Mouse (Mus musculus) forebrain, embryonic 16.5 days (tissue): ENCODE data around the gene Rbm14. TPM values are rescaled to one million over a fixed set of nuclear protein-coding genes. Genes with fewer than 3 reads are reported as not detected.
"Not testable (repeated sequence)": the region's sequence is repeated elsewhere in the genome, so short reads cannot be mapped to it uniquely, and the experiment has no call there.

ENCODE experiments used
- ATAC-seq: fragments of 200-750 bp; cut with Nextera tagmentation; 2 replicates; pipeline ENCODE4 v1.8.0; 2017; ENCODE audit warnings: mild to moderate bottlenecking, moderate library complexity
- H3K27ac ChIP-seq: fragments of 300-500 bp; sonication (generic); 2 replicates; pipeline ENCODE4 v1.5.1; 2014; ENCODE audit warnings: low read length, control low read depth
- H3K27me3 ChIP-seq: fragments of 300-500 bp; sonication (generic); replicated peaks from 2 replicates; pipeline ENCODE4 v1.6.1; 2014; ENCODE audit warnings: low read length; ENCODE audit not compliant: control insufficient read depth, insufficient read depth
- H3K36me3 ChIP-seq: fragments of 300-500 bp; sonication (generic); 2 replicates; pipeline ENCODE4 v1.6.1; 2014; ENCODE audit not compliant: control insufficient read depth, insufficient read depth
- H3K4me1 ChIP-seq: fragments of 300-500 bp; sonication (generic); replicated peaks from 2 replicates; pipeline ENCODE4 v1.6.1; 2014; ENCODE audit warnings: low read length; ENCODE audit not compliant: control insufficient read depth, insufficient read depth
- H3K4me2 ChIP-seq: fragments of 300-500 bp; sonication (generic); 2 replicates; pipeline ENCODE4 v1.6.1; 2014; ENCODE audit warnings: mild to moderate bottlenecking, low read length, control low read depth
- H3K4me3 ChIP-seq: fragments of 300-500 bp; sonication (generic); replicated peaks from 2 replicates; pipeline ENCODE4 v1.5.1; 2014; ENCODE audit warnings: mild to moderate bottlenecking, low read length, control low read depth
- H3K9ac ChIP-seq: fragments of 300-500 bp; sonication (generic); replicated peaks from 2 replicates; pipeline ENCODE4 v1.6.1; 2014; ENCODE audit warnings: low read depth, low read length, control low read depth
- H3K9me3 ChIP-seq: fragments of 300-500 bp; sonication (generic); 2 replicates; pipeline ENCODE4 v1.6.1; 2016; ENCODE audit warnings: low read length; ENCODE audit not compliant: control insufficient read depth
- whole genome bisulfite sequencing: fragments of 180-500 bp; shearing (Covaris S2); extraction: QIAGEN DNeasy Blood & Tissue Kit; methylation state at CpG from one replicate; pipeline ENCODE4 v1.1.7; 2014; 5-methylcytosine and 5-hydroxymethylcytosine counted together
- polyA plus RNA-seq: library from polyadenylated mRNA; unstranded; fragments of >200 nt; fragmentation: Nextera tagmentation; extraction: Ambion mirVana; gene quantifications from 2 replicates; pipeline ENCODE4 v1.2.1, GENCODE M21; 2015

Rbm14 gene
- polyA plus RNA-seq, 1 experiment from 2014 or later, result 86.0 TPM

DNA sequence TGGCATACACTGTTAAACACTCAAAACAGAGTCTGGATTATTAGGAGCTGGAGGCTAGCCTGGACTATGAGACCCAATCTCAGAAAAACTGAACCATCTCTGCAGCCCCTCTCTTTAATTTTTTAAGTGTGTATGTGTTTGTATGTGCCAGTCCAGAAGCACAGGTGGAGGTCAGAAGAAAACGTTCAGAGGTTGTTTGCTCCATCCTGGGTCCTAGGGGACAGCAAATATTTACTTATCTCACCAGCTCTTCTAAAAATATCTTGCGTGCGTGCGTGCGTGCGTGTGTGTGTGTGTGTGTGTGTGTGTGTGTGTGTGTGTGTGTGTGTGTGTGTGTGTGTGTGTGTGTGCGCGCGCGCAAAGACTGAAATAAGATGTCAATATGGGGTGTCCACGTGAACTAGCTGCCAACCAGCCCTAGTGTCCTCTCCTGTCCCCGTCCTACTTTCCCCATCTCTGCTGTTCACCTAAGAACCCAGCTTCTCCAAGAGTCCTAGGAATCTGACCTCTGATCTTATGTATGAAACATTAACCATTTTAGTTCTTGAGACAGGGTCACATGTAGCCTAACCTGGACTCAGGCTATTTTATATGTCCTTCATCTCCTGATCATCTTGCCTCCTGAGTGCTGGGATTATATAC lies 43.8 kb downstream of the Rbm14 start:
- H3K4me3 ChIP-seq, result no peak overlapping the region
- H3K9ac ChIP-seq, result no peak overlapping the region
- no peak for ATAC-seq
- 92% methylated on average over 8 of the region's 12 CpGs for WGBS
- H3K27ac ChIP-seq, result no peak overlapping the region
- H3K27me3 ChIP-seq, result no peaks in the 10 kb centered on the region
- H3K36me3 ChIP-seq, result peaks cover 30% of the 10 kb centered on the region
- H3K9me3 ChIP-seq, result no peaks in the 10 kb centered on the region
- no peak overlapping the region for H3K4me2 ChIP-seq
- peaks cover 9% of the 10 kb centered on the region for H3K4me1 ChIP-seq

DNA sequence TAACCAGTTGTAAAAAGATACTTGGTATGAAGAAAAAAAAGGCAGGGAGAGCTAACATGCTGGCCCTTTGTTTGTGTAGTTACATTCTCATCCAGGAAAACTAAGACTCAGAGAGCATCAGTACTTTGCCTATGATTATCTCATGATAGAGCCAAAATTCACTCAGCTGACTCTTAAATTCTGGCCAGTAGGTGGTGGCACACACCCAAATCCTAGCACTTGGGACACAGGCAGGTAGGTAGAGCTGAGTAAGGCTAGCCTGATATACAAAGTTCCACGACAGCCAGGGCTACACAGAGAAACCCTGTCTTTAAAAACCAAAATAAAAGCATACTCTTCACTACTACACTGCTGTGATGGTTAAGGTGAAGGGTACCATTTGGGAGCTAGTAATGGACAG lies 48.6 kb downstream of the Rbm14 start:
- no peaks in the 10 kb centered on the region for H3K9me3 ChIP-seq
- no peak overlapping the region for H3K4me2 ChIP-seq
- H3K27me3 ChIP-seq, result no peaks in the 10 kb centered on the region
- 41% methylated on average over 1 of the region's 1 CpGs for WGBS
- no peak overlapping the region for H3K27ac ChIP-seq
- no peak for ATAC-seq
- peaks cover 35% of the 10 kb centered on the region for H3K4me1 ChIP-seq
- no peak overlapping the region for H3K9ac ChIP-seq
- H3K4me3 ChIP-seq, result no peak overlapping the region
- H3K36me3 ChIP-seq, result peaks cover 27% of the 10 kb centered on the region

DNA sequence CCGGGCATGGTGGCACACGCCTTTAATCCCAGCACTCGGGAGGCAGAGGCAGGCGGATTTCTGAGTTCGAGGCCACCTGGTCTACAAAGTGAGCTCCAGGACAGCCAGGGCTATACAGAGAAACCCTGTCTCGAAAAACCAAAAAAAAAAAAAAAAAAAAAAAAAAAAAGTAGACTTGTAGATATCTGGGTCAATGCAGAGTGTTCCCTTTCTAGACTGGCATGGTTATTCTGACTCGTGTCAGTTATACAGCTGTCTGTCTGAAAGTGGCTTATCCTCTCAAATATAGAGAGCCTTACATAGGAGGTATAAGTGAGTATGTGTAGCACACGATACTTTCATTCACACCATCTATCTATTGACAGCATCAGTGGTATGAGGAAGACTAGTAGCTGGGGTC lies 50.9 kb downstream of the Rbm14 start:
- not testable (repeated sequence) for H3K27me3 ChIP-seq, H3K9me3 ChIP-seq, H3K27ac ChIP-seq, H3K4me3 ChIP-seq, ATAC-seq, H3K9ac ChIP-seq
- Histone ChIP-seq H3K4me2 (peak overlapping the region; percentile 16; the same call in 1 of the 2 replicates), H3K36me3 (peaks cover 23% of the 10 kb centered on the region), H3K4me1 (peaks cover 39% of the 10 kb centered on the region)
- 90% methylated on average over 8 of the region's 8 CpGs for WGBS

DNA sequence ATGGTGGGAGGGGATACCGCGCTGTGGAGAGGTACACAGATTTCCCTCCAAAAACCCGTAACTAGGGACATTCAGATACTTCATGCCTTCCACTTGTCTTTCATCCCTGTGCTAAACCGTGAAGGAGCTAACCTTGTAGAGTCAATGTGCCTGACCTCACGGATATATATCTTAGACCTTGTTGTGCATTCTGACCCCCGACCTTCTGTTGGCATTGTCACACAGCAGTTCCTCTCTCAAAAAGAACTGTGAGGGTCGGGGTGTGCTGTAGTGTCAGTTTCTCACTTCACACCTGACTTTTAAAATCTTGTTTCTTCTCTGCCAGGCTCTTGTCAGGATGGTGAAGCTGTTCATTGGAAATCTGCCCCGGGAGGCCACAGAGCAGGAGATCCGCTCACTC lies 54.5 kb downstream of the Rbm14 start:
- Histone ChIP-seq H3K27me3 (no peaks in the 10 kb centered on the region), H3K4me1 (peaks cover 34% of the 10 kb centered on the region), H3K4me2 (peak overlapping the region; percentile 74), H3K9ac (peak overlapping the region; percentile 97), H3K27ac (peak overlapping the region; percentile 99), H3K9me3 (no peaks in the 10 kb centered on the region), H3K4me3 (peak overlapping the region; percentile 91), H3K36me3 (peaks cover 15% of the 10 kb centered on the region)
- 5% methylated on average over 9 of the region's 9 CpGs for WGBS
- no peak for ATAC-seq

DNA sequence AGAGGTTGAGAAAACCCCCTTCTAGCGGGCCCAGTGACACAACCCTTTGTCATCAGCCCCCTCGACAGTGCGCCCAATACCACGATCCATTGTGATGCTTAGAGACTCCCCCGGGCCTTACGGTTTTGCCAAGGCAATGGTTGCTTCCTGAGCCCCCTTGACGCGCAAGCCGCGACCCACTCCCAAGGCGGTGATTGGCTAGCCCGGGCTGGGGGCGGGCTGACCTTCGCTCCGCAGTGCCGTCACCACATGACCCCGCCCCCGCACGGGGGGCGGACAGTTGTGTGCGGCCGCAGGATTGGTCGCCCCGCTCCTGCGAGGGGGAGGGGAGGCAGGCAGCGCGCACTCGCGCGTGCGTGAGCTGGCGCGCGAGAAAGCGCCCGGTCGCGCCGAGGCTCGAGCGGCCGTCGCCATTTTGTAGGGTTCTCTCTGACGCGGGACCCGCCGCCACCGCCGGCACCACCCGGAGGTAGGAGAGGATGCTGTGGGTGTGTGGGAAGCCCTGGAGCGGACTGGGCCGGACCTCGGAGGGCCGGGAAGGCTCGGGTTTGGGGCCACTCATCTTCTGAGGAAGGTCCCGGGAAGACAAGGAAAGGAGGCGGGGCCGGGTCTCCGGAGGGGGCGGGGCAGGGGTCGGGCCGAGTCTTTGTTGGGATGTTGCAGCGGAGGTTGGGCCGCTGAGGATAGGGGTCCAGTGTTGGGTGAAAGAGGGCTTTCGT lies 55.1 kb downstream of the Rbm14 start, which contains the start of gene Rbm4b:
Gene Rbm4b (plus strand): TSS at position 305 of the 719 bp plus-strand sequence.
- Histone ChIP-seq H3K4me1 (peaks cover 34% of the 10 kb centered on the region), H3K4me2 (peak within 1 kb of the TSS; percentile 74), H3K27me3 (no peaks in the 10 kb centered on the region), H3K9me3 (no peaks in the 10 kb centered on the region), H3K36me3 (peaks cover 14% of the 10 kb centered on the region), H3K4me3 (peak within 1 kb of the TSS; percentile 91), H3K9ac (peak within 1 kb of the TSS; percentile 97), H3K27ac (peak within 1 kb of the TSS; percentile 99)
- ATAC-seq, result peak; percentile 93
- WGBS, result under 1% methylated on average over 65 of the region's 65 CpGs

DNA sequence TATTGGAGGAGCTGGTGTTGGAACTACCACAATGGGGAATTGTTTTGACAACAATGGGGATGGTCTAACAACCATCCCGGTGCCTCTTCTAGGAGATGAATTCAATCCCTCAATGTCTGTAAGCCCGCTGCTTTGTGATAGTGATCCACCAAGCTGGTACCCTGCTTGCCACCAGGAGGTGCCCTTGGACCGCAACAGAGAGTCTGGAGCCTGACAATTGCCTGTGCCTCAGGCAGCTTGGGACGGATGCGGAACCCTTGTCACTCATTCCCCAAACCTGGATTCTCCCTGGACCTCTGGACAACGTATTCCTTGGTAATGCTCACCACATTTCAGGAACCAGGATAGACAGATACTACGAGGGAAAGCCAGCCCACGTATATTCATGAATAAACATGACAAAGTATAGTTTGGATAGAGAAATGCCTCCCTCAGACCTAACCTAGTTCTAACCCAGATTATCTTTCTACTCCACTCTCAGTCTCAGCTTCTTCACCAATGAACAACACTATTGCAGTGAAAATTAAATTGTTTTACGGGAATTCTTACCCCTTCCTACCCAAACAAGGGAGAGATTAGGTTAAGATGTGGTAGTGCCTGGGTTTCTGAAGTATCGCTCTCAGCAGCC lies 55.8 kb downstream of the Rbm14 start:
- Histone ChIP-seq H3K9me3 (no peaks in the 10 kb centered on the region), H3K9ac (peak overlapping the region; percentile 97), H3K36me3 (peaks cover 10% of the 10 kb centered on the region), H3K4me2 (peak overlapping the region; percentile 73), H3K27me3 (no peaks in the 10 kb centered on the region), H3K4me3 (peak overlapping the region; percentile 91), H3K27ac (peak overlapping the region; percentile 99), H3K4me1 (peaks cover 28% of the 10 kb centered on the region)
- WGBS, result under 1% methylated on average over 10 of the region's 10 CpGs
- peak; percentile 80 for ATAC-seq

Other genes starting within 250 kb of the Rbm14 start
- gene Lrfn4, start 196.0 kb downstream of the Rbm14 start, polyA plus RNA-seq, result 8.9 and 9.2 TPM in 2 replicates
- 53.8 and 59.0 TPM in 2 replicates for gene Rce1, start 186.0 kb downstream of the Rbm14 start, polyA plus RNA-seq
- 6.4 and 8.9 TPM in 2 replicates for gene Gm960, start 113.0 kb downstream of the Rbm14 start, polyA plus RNA-seq
- gene Sptbn2, start 100.5 kb downstream of the Rbm14 start, polyA plus RNA-seq, result 37.1 and 40.3 TPM in 2 replicates
- gene Rbm4b, start 55.1 kb downstream of the Rbm14 start, polyA plus RNA-seq, result 189 and 196 TPM in 2 replicates
- 98.5 and 110 TPM in 2 replicates for gene Rbm4, start 17.7 kb downstream of the Rbm14 start, polyA plus RNA-seq
- gene Gm21992, start within 50 bp of the Rbm14 start, polyA plus RNA-seq, result 29.8 and 32.7 TPM in 2 replicates
- 34.7 and 38.6 TPM in 2 replicates for gene Ccs, start 27.7 kb upstream of the Rbm14 start, polyA plus RNA-seq
- 0.61 and 0.62 TPM in 2 replicates for gene Ccdc87, start 27.7 kb upstream of the Rbm14 start, polyA plus RNA-seq
- gene Ctsf, start 43.5 kb upstream of the Rbm14 start, polyA plus RNA-seq, result 59.2 and 73.6 TPM in 2 replicates
- gene Actn3, start 66.3 kb upstream of the Rbm14 start, polyA plus RNA-seq, result 0.86 and 0.94 TPM in 2 replicates
- gene Zdhhc24, start 67.0 kb upstream of the Rbm14 start, polyA plus RNA-seq, result 22.8 and 26.8 TPM in 2 replicates
- 8.5 and 10.1 TPM in 2 replicates for gene Bbs1, start 95.0 kb upstream of the Rbm14 start, polyA plus RNA-seq
- gene Dpp3, start 116.7 kb upstream of the Rbm14 start, polyA plus RNA-seq, result 95.9 and 106 TPM in 2 replicates
- 12.0 and 16.5 TPM in 2 replicates for gene Peli3, start 131.5 kb upstream of the Rbm14 start, polyA plus RNA-seq
- 106 and 116 TPM in 2 replicates for gene Mrpl11, start 150.5 kb upstream of the Rbm14 start, polyA plus RNA-seq
- 0.21 and 0.71 TPM in 2 replicates for gene Npas4, start 178.7 kb upstream of the Rbm14 start, polyA plus RNA-seq
- 11.2 and 13.4 TPM in 2 replicates for gene Slc29a2, start 212.2 kb upstream of the Rbm14 start, polyA plus RNA-seq
- gene B4gat1, start 227.2 kb upstream of the Rbm14 start, polyA plus RNA-seq, result 58.2 and 62.5 TPM in 2 replicates
- 2.1 and 2.9 TPM in 2 replicates for gene AC124502.3, start 227.3 kb upstream of the Rbm14 start, polyA plus RNA-seq
- gene Brms1, start 229.7 kb upstream of the Rbm14 start, polyA plus RNA-seq, result 50.2 and 51.2 TPM in 2 replicates
- gene Rin1, start 238.8 kb upstream of the Rbm14 start, polyA plus RNA-seq, result 1.3 and 1.9 TPM in 2 replicates